Mouse (Mus musculus) CH12.LX (cell line): ENCODE results near the gene Ccs. TPM values are rescaled to one million over a fixed set of nuclear protein-coding genes. Genes with fewer than 3 reads are reported as not detected.
A peak's percentile ranks its signal among the peaks of the same experiment; 100 is the strongest.

Source experiments
- DNase-seq: peaks from one replicate; pipeline ENCODE4 v3.0.0-alpha.2; 2013; ENCODE audit errors: extremely low read depth
- H3K27ac ChIP-seq: 2 replicates; pipeline ENCODE4 v1.5.1; 2012; ENCODE audit warnings: low read depth, mild to moderate bottlenecking, control low read depth, moderate library complexity; ENCODE audit not compliant: insufficient read depth
- H3K27me3 ChIP-seq: replicated peaks from 2 replicates; pipeline ENCODE3; 2012; ENCODE audit warnings: inconsistent platforms
- H3K36me3 ChIP-seq, 2 experiments: replicated peaks in 1 of 2; 2 replicates each; pipeline versions ENCODE3 to v1.6.1; 2012; ENCODE audit warnings: inconsistent platforms in 1 of 2, low read length in 1 of 2, mild to moderate bottlenecking in 1 of 2, mixed read lengths in 1 of 2, moderate library complexity in 1 of 2; ENCODE audit not compliant: control insufficient read depth in 1 of 2, insufficient read depth in 1 of 2
- H3K4me1 ChIP-seq, 2 experiments: 2 replicates each; pipeline ENCODE4 v1.6.1; 2012; ENCODE audit warnings: inconsistent platforms in 1 of 2, moderate library complexity in 1 of 2; ENCODE audit not compliant: insufficient read depth in 2 of 2, control insufficient read depth in 1 of 2
- H3K4me2 ChIP-seq: 2 replicates; pipeline ENCODE4 v1.6.1; 2012; ENCODE audit warnings: low read depth, mild to moderate bottlenecking, control low read depth; ENCODE audit not compliant: poor library complexity, insufficient read depth, severe bottlenecking
- H3K4me3 ChIP-seq, 3 experiments: fragments of 150-350 bp in 1 of 3; sonication (generic) in 1 of 3; replicated peaks in 1 of 3; 2 replicates each; pipeline versions ENCODE3 to v1.5.1; 2011 to 2012; ENCODE audit warnings: low read depth in 2 of 3, low read length in 2 of 3, mild to moderate bottlenecking in 2 of 3, moderate library complexity in 2 of 3, control low read depth in 1 of 3, improper control_type of control experiment in 1 of 3, inconsistent platforms in 1 of 3, mixed read lengths in 1 of 3; ENCODE audit not compliant: poor library complexity in 1 of 3
- H3K79me2 ChIP-seq: replicated peaks from 2 replicates; pipeline ENCODE4 v1.6.1; 2012; ENCODE audit warnings: mild to moderate bottlenecking, moderate library complexity; ENCODE audit not compliant: control insufficient read depth, poor library complexity, insufficient read depth, severe bottlenecking; ENCODE audit errors: extremely low read depth
- H3K9ac ChIP-seq: 2 replicates; pipeline ENCODE4 v1.6.1; 2012; ENCODE audit warnings: low read depth, mild to moderate bottlenecking, control low read depth, moderate library complexity; ENCODE audit not compliant: insufficient read depth
- H3K9me3 ChIP-seq: replicated peaks from 2 replicates; pipeline ENCODE3; 2012; ENCODE audit warnings: low read length, inconsistent platforms, mixed read lengths
- BHLHE40 ChIP-seq: IDR thresholded peaks from 2 replicates; pipeline ENCODE4 v1.6.1; 2011; ENCODE audit warnings: mild to moderate bottlenecking, low read depth, low read length, improper control_type of control experiment
- IRF4 ChIP-seq: IDR thresholded peaks from 2 replicates; pipeline ENCODE4 v1.6.1; 2014; ENCODE audit warnings: low read depth, mild to moderate bottlenecking, inconsistent platforms, low read length, improper control_type of control experiment
- JUN ChIP-seq: IDR thresholded peaks from 2 replicates; pipeline ENCODE4 v1.6.1; 2011; ENCODE audit warnings: low read depth, mild to moderate bottlenecking, low read length, improper control_type of control experiment, moderate library complexity; ENCODE audit not compliant: insufficient read depth
- MAX ChIP-seq: IDR thresholded peaks from 2 replicates; pipeline ENCODE4 v1.6.1; 2011; ENCODE audit warnings: low read length, improper control_type of control experiment
- MYC ChIP-seq: IDR thresholded peaks from 2 replicates; pipeline ENCODE4 v1.6.1; 2011; ENCODE audit warnings: low read depth, mild to moderate bottlenecking, improper control_type of control experiment, low read length
- NELFE ChIP-seq: IDR thresholded peaks from 2 replicates; pipeline ENCODE4 v1.6.1; 2011; ENCODE audit warnings: low read depth, low read length, improper control_type of control experiment
- NRF1 ChIP-seq: IDR thresholded peaks from 2 replicates; pipeline ENCODE4 v1.6.1; 2014; ENCODE audit warnings: low read depth, mild to moderate bottlenecking, inconsistent platforms, low read length, improper control_type of control experiment, moderate library complexity
- RAD21 ChIP-seq: IDR thresholded peaks from 2 replicates; pipeline ENCODE4 v1.6.1; 2011; ENCODE audit warnings: low read depth, mild to moderate bottlenecking, low read length, improper control_type of control experiment, moderate library complexity
- RCOR1 ChIP-seq: conservative IDR thresholded peaks from 2 replicates; pipeline ENCODE4 v1.6.1; 2012; ENCODE audit warnings: low read depth, mild to moderate bottlenecking, inconsistent platforms, low read length, improper control_type of control experiment
- USF2 ChIP-seq: conservative IDR thresholded peaks from 2 replicates; pipeline ENCODE4 v1.6.1; 2011; ENCODE audit warnings: low read depth, low read length, improper control_type of control experiment
- dilution Hi-C: fragments of 300-500 bp; cut with MboI; formaldehyde crosslinking; loops from 2 replicates; pipeline ENCODE4 v1.14.3; 2020; ENCODE audit warnings: low sequenced_read_pairs; ENCODE audit not compliant: extremely low pct_unique_long_range_greater_than_20kb, extremely low pct_ligation_motif_present
- in situ Hi-C: fragments of 300-500 bp; cut with MboI; formaldehyde crosslinking; loops from 3 replicates; pipeline ENCODE4 v1.14.3; 2019; ENCODE audit warnings: low sequenced_read_pairs, low pct_ligation_motif_present, low pct_unique_long_range_greater_than_20kb, mixed read lengths
- polyA plus RNA-seq: library from polyadenylated mRNA; unstranded; fragments of >175 nt; gene quantifications from 2 replicates; pipeline ENCODE4 v1.2.1, GENCODE M21; 2012; ENCODE audit warnings: low read depth; ENCODE audit not compliant: insufficient read length
- total RNA-seq, 2 experiments: library from RNA; depleted of rRNA; stranded (reverse); fragments of 300-350 nt in 1 of 2; fragments of >200 nt in 1 of 2; gene quantifications; 2 replicates each; pipeline ENCODE4 v1.2.3; 2012 to 2014

Gene Ccs
- total and polyA plus RNA-seq, 3 experiments: 25.6 to 42.1 (median 32.0) TPM

- no peak for DNase-seq
- in situ Hi-C loops (no loop called here), dilution Hi-C loops (no loop called here)
- Histone ChIP-seq H3K27me3 (no peaks in the 10 kb centered on the region), H3K9me3 (peaks cover 4% of the 10 kb centered on the region), H3K4me1 (peaks cover 4 to 32% of the 10 kb centered on the region in 2 experiments; a peak in 3 of 4 replicates), H3K4me3 (peak overlapping the region; percentile 74 to 88 (median 88)), H3K79me2 (peaks cover 60% of the 10 kb centered on the region), H3K27ac (no peak overlapping the region), H3K4me2 (peak overlapping the region; percentile 92), H3K36me3 (peaks cover 0 to 21% of the 10 kb centered on the region in 2 experiments), H3K9ac (peak overlapping the region; percentile 64)
- TF ChIP-seq IRF4 (no peak), BHLHE40 (no peak), USF2 (no peak), NELFE (no peak), RCOR1 (no peak), RAD21 (no peak), NRF1 (no peak)
Measured at GRCm38 (mm10) chr19:4810309-4810708, 28.8 kb downstream of the Ccs start.

- Histone ChIP-seq H3K9me3 (no peaks in the 10 kb centered on the region), H3K9ac (no peak overlapping the region), H3K36me3 (peaks cover 43 to 89% of the 10 kb centered on the region in 2 experiments), H3K4me3 (no peak overlapping the region), H3K27me3 (no peaks in the 10 kb centered on the region), H3K4me1 (peaks cover 6 to 37% of the 10 kb centered on the region in 2 experiments), H3K4me2 (no peak overlapping the region), H3K27ac (no peak overlapping the region), H3K79me2 (peaks cover 100% of the 10 kb centered on the region)
- dilution Hi-C loops: no loop called here
- DNase-seq: no peak
- in situ Hi-C loops: no loop called here
- no peak for TF ChIP-seq MAX
- no peak for TF ChIP-seq NRF1
Measured at GRCm38 (mm10) chr19:4803283-4803682, 35.8 kb downstream of the Ccs start.

GRCm38 (mm10) chr19:4802691-4803091, 36.4 kb downstream of the Ccs start:
- Histone ChIP-seq H3K4me1 (peaks cover 2 to 31% of the 10 kb centered on the region in 2 experiments; a peak in 3 of 4 replicates), H3K27me3 (no peaks in the 10 kb centered on the region), H3K9ac (no peak overlapping the region), H3K79me2 (peaks cover 99% of the 10 kb centered on the region), H3K9me3 (no peaks in the 10 kb centered on the region), H3K27ac (no peak overlapping the region), H3K4me2 (no peak overlapping the region), H3K36me3 (peaks cover 43 to 86% of the 10 kb centered on the region in 2 experiments), H3K4me3 (no peak overlapping the region)
- dilution Hi-C loops (no loop called here), in situ Hi-C loops (no loop called here)
- no peak for TF ChIP-seq NRF1
- no peak for TF ChIP-seq MYC
- TF ChIP-seq JUN: no peak
- no peak for DNase-seq
